Mouse (Mus musculus): ENCODE data around the gene Foxr1. TPM values are rescaled to one million over a fixed set of nuclear protein-coding genes. Genes with fewer than 3 reads are reported as not detected.
A peak's percentile ranks its signal among the peaks of the same experiment; 100 is the strongest.

The Foxr1 gene
- polyA plus RNA-seq (2015; fragmentation: Nextera tagmentation; extraction: Ambion mirVana) = not detected in 2 replicates

- H3K9ac ChIP-seq = no peak within 1 kb of the TSS
- no peak within 1 kb of the TSS for H3K4me2 ChIP-seq
- H3K4me1 ChIP-seq (replicated peaks) = no peaks in the 10 kb centered on the region
- H3K36me3 ChIP-seq = no peaks in the 10 kb centered on the region
- H3K9me3 ChIP-seq = no peaks in the 10 kb centered on the region
- H3K27me3 ChIP-seq = no peaks in the 10 kb centered on the region
- H3K27ac ChIP-seq = no peak within 1 kb of the TSS
- ATAC-seq (ENCODE audit: low FRiP score) = no peak
- WGBS = 74% methylated on average over 19 of the region's 19 CpGs
- H3K4me3 ChIP-seq = no peak within 1 kb of the TSS
Observed at GRCm38 (mm10) chr9:44440961-44441360, at the start of gene Foxr1. TSS of gene Foxr1 (minus strand) at chr9:44441136.

GRCm38 (mm10) chr9:44490086-44490967, 49.4 kb upstream of the Foxr1 start:
- H3K4me2 ChIP-seq = peak overlapping the region; percentile 99
- WGBS = 14% methylated on average over 17 of the region's 17 CpGs
- no peaks in the 10 kb centered on the region for H3K27me3 ChIP-seq
- H3K36me3 ChIP-seq = no peaks in the 10 kb centered on the region
- peaks cover 93% of the 10 kb centered on the region for H3K4me1 ChIP-seq (replicated peaks)
- peak overlapping the region; percentile 98 for H3K9ac ChIP-seq
- ATAC-seq (ENCODE audit: low FRiP score) = no peak
- peak overlapping the region; percentile 88 for H3K27ac ChIP-seq
- no peaks in the 10 kb centered on the region for H3K9me3 ChIP-seq
- peak overlapping the region; percentile 24 for H3K4me3 ChIP-seq

- Histone ChIP-seq H3K4me3 (peak overlapping the region; percentile 24), H3K27ac (peak overlapping the region; percentile 88), H3K9me3 (no peaks in the 10 kb centered on the region), H3K27me3 (no peaks in the 10 kb centered on the region), H3K4me1 (replicated peaks) (peaks cover 93% of the 10 kb centered on the region), H3K9ac (peak overlapping the region; percentile 98), H3K4me2 (peak overlapping the region; percentile 99), H3K36me3 (no peaks in the 10 kb centered on the region)
- WGBS = 4% methylated on average over 16 of the region's 17 CpGs
- peak; percentile 43; the same call in 1 of the 2 replicates for ATAC-seq (ENCODE audit: low FRiP score)
Observed at GRCm38 (mm10) chr9:44489651-44490085, 48.7 kb upstream of the Foxr1 start.

- Histone ChIP-seq H3K36me3 (no peaks in the 10 kb centered on the region), H3K4me2 (peak overlapping the region; percentile 99), H3K27me3 (no peaks in the 10 kb centered on the region), H3K4me1 (replicated peaks) (peaks cover 93% of the 10 kb centered on the region), H3K4me3 (peak overlapping the region; percentile 24), H3K9ac (peak overlapping the region; percentile 98), H3K27ac (peak overlapping the region; percentile 88), H3K9me3 (no peaks in the 10 kb centered on the region)
- 5% methylated on average over 5 of the region's 5 CpGs for WGBS
- no peak for ATAC-seq (ENCODE audit: low FRiP score)
Observed at GRCm38 (mm10) chr9:44488855-44489381, 48.0 kb upstream of the Foxr1 start.

GRCm38 (mm10) chr9:44488416-44488815, 47.5 kb upstream of the Foxr1 start:
- peak overlapping the region; percentile 98 for H3K9ac ChIP-seq
- peak overlapping the region; percentile 88 for H3K27ac ChIP-seq
- no peaks in the 10 kb centered on the region for H3K27me3 ChIP-seq
- H3K4me3 ChIP-seq = peak overlapping the region; percentile 24
- 19% methylated on average over 8 of the region's 8 CpGs for WGBS
- H3K9me3 ChIP-seq = no peaks in the 10 kb centered on the region
- peaks cover 91% of the 10 kb centered on the region for H3K4me1 ChIP-seq (replicated peaks)
- no peak for ATAC-seq (ENCODE audit: low FRiP score)
- H3K4me2 ChIP-seq = peak overlapping the region; percentile 99
- no peaks in the 10 kb centered on the region for H3K36me3 ChIP-seq

- Histone ChIP-seq H3K36me3 (no peaks in the 10 kb centered on the region), H3K9me3 (no peaks in the 10 kb centered on the region), H3K27me3 (no peaks in the 10 kb centered on the region), H3K4me1 (replicated peaks) (peaks cover 82% of the 10 kb centered on the region), H3K4me3 (peak overlapping the region; percentile 90), H3K27ac (peak overlapping the region; percentile 88), H3K9ac (peak overlapping the region; percentile 98), H3K4me2 (peak overlapping the region; percentile 99)
- WGBS = 12% methylated on average over 7 of the region's 7 CpGs
- no peak for ATAC-seq (ENCODE audit: low FRiP score)
Observed at GRCm38 (mm10) chr9:44487441-44487840, 46.5 kb upstream of the Foxr1 start.

GRCm38 (mm10) chr9:44486741-44487421, 45.9 kb upstream of the Foxr1 start:
- Histone ChIP-seq H3K36me3 (no peaks in the 10 kb centered on the region), H3K27ac (peak overlapping the region; percentile 88), H3K4me2 (peak overlapping the region; percentile 99), H3K9me3 (no peaks in the 10 kb centered on the region), H3K9ac (peak overlapping the region; percentile 98), H3K4me1 (replicated peaks) (peaks cover 85% of the 10 kb centered on the region), H3K4me3 (peak overlapping the region; percentile 90), H3K27me3 (no peaks in the 10 kb centered on the region)
- no peak for ATAC-seq (ENCODE audit: low FRiP score)
- WGBS = 19% methylated on average over 15 of the region's 15 CpGs

- H3K4me3 ChIP-seq = peak overlapping the region; percentile 90
- whole genome bisulfite sequencing = 13% methylated on average over 3 of the region's 3 CpGs
- peak overlapping the region; percentile 88 for H3K27ac ChIP-seq
- peak overlapping the region; percentile 98 for H3K9ac ChIP-seq
- no peaks in the 10 kb centered on the region for H3K9me3 ChIP-seq
- H3K27me3 ChIP-seq = no peaks in the 10 kb centered on the region
- H3K4me2 ChIP-seq = peak overlapping the region; percentile 99
- no peaks in the 10 kb centered on the region for H3K36me3 ChIP-seq
- ATAC-seq (ENCODE audit: low FRiP score) = no peak
- peaks cover 87% of the 10 kb centered on the region for H3K4me1 ChIP-seq (replicated peaks)
Observed at GRCm38 (mm10) chr9:44486335-44486734, 45.4 kb upstream of the Foxr1 start.

- 0 out of 2 replicates have a peak overlapping the region, but pooled peaks have one; percentile 88 for H3K27ac ChIP-seq
- H3K4me3 ChIP-seq = peak overlapping the region; percentile 90
- ATAC-seq (ENCODE audit: low FRiP score) = no peak
- H3K4me2 ChIP-seq = peak overlapping the region; percentile 99
- 29% methylated on average over 14 of the region's 14 CpGs for WGBS
- H3K9ac ChIP-seq = peak overlapping the region; percentile 98
- H3K9me3 ChIP-seq = no peaks in the 10 kb centered on the region
- H3K36me3 ChIP-seq = no peaks in the 10 kb centered on the region
- H3K27me3 ChIP-seq = no peaks in the 10 kb centered on the region
- H3K4me1 ChIP-seq (replicated peaks) = peaks cover 81% of the 10 kb centered on the region
Observed at GRCm38 (mm10) chr9:44485516-44486161, 44.7 kb upstream of the Foxr1 start.

- Histone ChIP-seq H3K36me3 (no peaks in the 10 kb centered on the region), H3K27ac (no peak overlapping the region), H3K9me3 (no peaks in the 10 kb centered on the region), H3K27me3 (no peaks in the 10 kb centered on the region), H3K4me3 (peak overlapping the region; percentile 90), H3K9ac (peak overlapping the region; percentile 98), H3K4me1 (replicated peaks) (peaks cover 81% of the 10 kb centered on the region), H3K4me2 (peak overlapping the region; percentile 99)
- ATAC-seq (ENCODE audit: low FRiP score) = no peak
- 42% methylated on average over 6 of the region's 6 CpGs for WGBS
Observed at GRCm38 (mm10) chr9:44485105-44485515, 44.2 kb upstream of the Foxr1 start.

GRCm38 (mm10) chr9:44484311-44485104, 43.6 kb upstream of the Foxr1 start:
- Histone ChIP-seq H3K4me3 (peak overlapping the region; percentile 90), H3K27ac (peak overlapping the region; percentile 98; the same call in 1 of the 2 replicates), H3K4me1 (replicated peaks) (peaks cover 79% of the 10 kb centered on the region), H3K9ac (peak overlapping the region; percentile 98), H3K9me3 (no peaks in the 10 kb centered on the region), H3K36me3 (no peaks in the 10 kb centered on the region), H3K27me3 (no peaks in the 10 kb centered on the region), H3K4me2 (peak overlapping the region; percentile 99)
- ATAC-seq (ENCODE audit: low FRiP score) = no peak
- 38% methylated on average over 7 of the region's 7 CpGs for WGBS
